Mouse (Mus musculus) cerebellum, adult 9-10 months (tissue): ENCODE measurements around the gene Hyou1.
"Not testable (repeated sequence)": the region's sequence is repeated elsewhere in the genome, so short reads cannot be mapped to it uniquely, and the experiment has no call there.

Experiments
- DNase-seq: peaks from one replicate; pipeline ENCODE4 v3.0.0; 2022

The Hyou1 gene

DNA sequence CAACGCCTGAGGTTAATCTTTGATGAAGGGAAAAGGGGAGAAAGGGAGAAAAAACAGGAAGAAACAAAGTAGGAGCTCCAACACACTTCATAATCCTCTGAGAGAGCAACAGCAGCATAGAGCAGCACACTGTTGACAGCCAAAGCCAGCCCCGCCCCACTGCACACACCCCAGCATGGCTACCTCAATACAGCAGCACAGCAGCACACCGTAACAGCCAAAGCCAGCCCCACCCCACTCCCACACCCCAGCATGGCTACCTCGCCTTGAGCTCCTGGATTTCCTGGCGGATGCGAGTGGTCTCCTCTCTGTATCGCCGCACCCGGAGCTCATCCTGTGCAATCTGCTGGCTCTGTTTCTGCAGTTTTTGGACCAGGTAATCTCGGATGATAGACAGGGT lies 27.0 kb upstream of the Hyou1 start:
- no peak for DNase-seq

DNA sequence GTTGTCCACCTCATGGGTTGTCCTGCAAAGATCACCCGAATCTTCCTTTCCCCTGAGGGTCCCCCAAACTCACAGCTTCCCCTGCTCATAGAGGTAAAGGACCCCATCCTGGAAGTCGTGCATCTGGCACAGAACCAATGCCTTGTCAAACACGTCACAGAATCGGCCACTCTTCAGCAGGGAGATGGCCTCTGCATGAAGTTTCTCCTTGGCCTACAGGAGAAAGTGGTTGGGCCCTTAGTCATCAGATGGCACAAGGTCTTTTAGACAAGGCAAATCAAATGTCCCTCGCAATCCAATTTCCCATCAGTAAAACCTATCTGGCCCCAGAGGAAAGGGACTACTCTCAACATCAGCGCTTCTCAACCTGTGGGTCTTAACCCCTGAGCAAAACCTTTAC lies 26.1 kb upstream of the Hyou1 start:
- no peak for DNase-seq

DNA sequence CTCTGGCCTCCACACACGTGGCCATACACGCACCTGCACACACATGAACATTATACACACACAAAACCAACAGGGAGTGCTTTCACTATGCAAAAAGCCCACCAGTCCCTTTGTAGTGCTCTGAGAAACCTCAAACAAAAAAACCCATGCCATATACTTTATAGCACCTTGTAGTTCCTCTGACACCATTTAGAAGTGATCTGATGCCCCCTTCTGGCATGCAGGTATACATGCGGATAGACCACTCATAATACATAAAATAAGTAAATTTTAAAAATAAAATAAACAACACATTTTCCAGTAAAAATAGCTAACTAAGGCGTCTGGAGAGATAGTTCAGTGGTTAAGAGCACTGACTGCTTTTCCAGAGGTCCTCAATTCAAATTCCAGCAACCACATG lies 22.1 kb upstream of the Hyou1 start:
- no peak for DNase-seq

DNA sequence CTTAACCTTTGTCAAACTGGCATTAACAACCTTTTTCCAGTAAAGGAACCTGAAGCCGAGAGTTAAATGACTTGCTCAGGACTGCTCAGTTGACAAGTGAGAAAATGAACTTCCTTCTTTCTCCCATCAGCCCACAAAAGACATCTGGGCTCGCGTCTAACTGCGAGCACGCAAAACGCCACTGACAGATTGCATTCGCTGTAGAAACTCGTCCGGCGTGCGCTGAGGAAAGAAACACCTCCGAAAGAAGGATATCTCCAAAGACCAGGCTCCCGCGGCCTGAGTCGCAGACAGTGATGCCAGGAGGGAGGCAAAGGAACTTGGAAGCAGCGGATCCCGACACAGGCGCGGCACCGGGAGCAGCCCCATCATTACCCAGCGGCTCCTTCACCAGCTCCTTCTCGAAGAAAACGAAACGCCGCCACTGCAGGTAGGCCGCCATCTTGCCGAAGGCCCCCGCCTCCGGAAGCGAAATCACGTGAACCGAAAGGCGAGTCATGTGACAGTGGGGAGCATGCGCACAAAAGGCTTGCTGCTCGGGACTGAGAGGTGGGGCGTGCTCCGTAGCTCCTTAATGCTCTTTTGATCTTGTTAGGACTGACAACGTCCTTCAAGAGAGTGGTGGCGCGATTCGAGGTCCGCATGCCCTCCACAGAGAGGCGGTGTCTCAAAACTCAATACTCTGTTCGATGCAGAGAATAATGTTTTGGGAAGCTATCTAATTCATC lies 17.9 kb upstream of the Hyou1 start, which contains the start of gene Vps11:
TSS of gene Vps11 (minus strand) at position 481 of the 728 bp plus-strand sequence.
- DNase-seq, result peak; percentile 93

DNA sequence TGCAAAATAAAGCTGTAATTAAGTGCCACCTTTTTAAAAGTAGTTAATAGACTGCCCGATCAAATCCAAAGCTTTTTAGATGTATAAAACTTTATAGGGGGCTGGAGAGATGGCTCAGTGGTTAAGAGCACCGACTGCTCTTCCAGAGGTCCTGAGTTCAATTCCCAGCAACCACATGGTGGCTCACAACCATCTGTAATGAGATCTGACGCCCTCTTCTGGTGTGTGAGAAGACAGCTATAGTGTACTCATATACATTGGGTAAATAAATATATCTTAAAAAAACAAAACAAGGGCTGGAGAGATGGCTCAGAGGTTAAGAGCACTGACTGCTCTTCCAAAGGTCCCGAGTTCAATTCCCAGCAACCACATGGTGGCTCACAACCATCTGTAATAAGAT lies 17.4 kb upstream of the Hyou1 start:
- not testable (repeated sequence) for DNase-seq

DNA sequence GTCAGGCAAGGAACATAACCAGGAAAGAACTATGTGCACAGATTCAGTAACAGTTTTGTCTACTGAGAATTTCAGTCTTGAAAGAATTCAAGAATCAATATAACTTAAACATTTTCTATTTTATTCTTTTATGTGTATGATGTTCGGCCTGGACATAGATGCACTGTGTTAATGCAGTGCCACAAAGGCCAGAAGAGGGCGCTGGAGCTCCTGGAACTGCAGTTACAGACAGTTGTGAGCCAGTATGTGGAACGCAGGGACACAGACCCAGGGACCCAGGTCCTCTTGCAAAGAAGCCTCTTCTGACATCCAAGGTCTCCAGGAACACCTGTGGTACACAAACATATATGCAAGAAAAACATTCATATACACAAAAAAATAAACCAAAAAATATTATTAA lies 14.8 kb upstream of the Hyou1 start:
- no peak for DNase-seq

DNA sequence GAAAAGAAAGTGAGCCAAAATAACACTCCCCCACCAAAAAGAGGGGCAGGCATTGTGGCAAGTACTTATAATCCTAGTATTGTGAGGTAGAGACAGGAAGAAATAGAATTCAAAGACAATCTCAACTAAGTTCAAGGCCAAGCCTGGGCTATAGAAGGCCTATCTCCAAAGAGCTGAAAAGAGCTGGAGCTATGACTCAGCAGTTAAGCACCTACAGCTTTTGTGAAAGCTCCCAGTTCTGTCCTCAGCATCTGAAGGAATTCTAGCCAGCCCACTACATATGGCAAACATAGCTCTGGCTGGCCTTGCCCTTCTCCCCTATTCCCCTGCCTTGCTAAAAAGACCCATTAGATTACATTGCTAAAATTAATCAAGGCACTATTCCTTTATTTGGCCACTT lies 5.9 kb upstream of the Hyou1 start:
- DNase-seq, result no peak

DNA sequence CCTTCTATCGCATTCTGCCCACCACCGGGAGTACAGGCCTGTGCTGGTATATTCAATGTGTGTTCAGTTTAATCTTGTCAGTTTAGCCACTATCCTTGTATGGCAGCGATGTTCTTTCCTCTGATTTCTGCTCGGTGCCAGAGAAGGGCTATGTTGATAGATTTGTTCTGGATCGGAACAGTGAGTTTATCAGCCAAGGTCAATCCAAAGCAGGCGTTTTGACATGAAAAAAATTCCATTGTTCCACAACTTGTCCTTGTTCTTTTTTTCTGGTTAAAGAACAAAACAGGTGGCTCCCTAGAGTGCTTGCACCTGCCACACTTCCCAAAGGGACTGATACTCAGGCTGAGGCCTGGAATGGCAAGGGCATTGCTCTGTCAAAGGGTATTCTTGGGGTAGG lies 3.1 kb upstream of the Hyou1 start:
- DNase-seq, result no peak

DNA sequence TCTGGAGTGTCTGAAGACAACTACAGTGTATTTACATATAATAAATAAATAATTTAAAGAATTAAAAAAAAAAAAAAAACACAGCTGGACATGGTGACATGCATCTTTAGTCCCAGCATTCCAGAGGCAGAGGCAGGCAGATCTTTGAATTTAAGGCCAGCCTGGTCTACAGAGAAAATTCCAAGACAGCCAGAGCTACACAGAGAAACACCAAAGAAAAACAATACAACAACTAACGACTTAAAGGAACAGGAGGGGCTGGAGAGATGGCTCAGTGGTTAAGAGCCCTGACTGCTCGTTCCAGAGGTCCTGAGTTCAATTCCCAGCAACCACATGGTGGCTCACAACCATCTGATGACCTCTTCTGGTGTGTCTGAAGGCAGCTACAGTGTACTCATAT lies 2.0 kb upstream of the Hyou1 start:
- DNase-seq, result not testable (repeated sequence)

DNA sequence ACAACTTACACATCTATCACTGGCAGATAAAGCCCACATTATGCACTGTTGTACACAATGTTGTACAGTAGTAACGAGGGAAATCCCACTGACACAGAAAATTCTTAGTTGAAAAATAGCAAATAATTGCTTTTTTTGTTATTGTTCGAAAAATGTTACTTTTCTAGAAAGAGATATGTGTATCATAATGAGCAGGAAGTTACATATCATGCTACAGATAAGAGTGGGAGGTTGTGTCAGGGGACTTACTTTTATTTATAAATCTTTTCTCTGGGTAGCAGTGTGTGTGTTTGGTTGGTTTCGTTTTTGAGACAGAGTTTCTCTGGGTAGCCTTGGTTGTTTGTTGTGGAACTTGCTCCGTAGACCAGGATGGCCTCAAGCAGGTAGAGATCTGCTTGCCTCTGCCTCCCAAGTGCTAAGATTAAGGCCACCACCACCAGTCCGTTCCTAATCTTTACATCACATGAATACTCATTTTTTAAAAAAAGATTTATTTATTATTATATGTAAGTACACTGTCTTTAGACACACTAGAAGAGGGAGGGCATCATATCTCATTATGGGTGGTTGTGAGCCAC lies 1.0 kb upstream of the Hyou1 start:
- no peak for DNase-seq

DNA sequence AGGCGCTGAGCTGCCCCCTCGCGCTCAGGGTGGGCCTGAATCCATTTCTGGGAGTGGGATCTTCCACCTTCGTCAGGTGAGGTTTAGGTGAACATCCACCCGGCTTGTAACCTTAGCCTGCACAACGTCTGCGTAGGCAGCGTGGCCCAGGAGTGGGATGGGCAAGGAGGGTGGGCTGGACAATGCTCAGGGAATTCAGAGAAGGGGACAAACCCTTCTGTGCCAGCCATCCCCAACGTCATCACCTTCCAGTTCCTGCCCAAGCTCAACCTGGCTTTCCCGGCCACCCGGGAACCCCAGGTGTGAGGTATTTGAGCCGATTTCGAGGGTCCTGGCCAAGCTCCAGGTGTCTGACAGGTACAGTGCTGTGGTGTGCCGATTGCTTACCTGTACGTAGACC lies 572 bp downstream of the Hyou1 start:
- DNase-seq, result peak; percentile 61

DNA sequence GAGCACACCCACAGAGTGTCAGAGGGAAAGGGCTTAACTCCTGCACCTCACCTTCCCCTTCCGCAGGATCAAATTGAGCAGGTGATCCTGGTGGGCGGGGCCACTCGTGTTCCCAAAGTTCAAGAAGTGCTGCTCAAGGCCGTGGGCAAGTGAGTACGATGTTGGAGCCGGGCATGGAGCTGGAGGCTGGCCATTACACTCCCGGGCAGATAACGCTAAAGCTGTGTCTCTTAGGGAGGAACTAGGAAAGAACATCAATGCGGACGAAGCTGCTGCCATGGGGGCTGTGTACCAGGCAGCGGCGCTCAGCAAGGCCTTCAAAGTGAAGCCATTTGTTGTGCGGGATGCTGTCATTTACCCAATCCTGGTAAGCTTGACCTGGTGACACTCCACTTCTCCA lies 5.3 kb downstream of the Hyou1 start:
- DNase-seq, result no peak

DNA sequence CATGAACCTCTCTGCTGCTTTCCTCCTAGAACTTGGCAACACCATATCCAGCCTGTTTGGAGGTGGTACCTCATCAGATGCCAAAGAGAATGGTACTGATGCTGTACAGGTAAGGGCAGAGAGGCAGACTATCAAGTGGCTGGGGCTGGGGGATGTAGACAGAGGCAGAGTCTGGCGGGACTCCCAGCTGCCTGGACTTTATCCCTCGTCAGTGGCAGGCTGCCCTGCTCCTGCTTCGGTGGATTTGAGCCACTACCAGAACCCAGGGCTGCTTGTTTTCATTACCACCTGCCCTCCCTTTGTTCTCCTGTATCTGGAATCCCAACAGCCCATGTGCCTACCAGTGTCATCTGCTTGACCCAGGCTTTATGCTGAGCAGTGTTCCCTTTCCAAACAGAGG lies 7.9 kb downstream of the Hyou1 start:
- no peak for DNase-seq

DNA sequence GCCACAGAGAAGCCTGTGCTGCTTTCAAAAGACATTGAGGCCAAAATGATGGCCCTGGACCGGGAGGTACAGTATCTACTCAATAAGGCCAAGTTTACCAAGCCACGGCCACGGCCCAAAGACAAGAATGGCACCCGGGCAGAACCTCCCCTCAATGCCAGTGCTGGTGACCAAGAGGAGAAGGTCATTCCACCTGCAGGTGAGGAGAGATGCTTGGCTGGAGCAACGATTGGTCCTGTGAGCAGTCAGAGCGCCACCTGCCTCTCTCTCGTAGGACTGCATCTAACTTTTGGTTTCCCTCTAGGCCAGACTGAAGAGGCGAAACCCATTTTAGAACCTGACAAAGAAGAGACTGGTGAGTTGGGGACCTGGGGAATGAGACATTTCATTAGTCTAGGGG lies 10.0 kb downstream of the Hyou1 start:
- peak; percentile 77 for DNase-seq

DNA sequence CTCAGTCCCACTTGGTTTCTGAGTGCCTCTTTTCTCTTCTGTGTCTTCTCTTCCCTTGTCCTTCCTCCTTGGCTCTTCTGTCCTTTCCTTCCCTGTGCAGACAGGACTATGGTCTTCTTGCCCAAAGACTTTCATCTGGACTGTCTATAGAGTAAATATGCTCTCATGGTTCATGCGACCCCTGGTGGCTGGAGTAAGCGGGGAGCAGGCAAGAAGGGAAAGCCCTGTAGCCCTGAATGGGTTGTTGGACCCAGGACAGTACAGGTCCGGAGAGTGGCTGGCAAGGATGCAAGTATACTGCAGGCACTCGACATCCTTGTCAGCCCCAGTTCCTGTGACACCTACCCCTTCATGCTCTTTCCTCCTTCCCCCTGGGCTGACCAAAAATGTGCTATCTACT lies 12.2 kb downstream of the Hyou1 start:
- DNase-seq, result peak; percentile 76

DNA sequence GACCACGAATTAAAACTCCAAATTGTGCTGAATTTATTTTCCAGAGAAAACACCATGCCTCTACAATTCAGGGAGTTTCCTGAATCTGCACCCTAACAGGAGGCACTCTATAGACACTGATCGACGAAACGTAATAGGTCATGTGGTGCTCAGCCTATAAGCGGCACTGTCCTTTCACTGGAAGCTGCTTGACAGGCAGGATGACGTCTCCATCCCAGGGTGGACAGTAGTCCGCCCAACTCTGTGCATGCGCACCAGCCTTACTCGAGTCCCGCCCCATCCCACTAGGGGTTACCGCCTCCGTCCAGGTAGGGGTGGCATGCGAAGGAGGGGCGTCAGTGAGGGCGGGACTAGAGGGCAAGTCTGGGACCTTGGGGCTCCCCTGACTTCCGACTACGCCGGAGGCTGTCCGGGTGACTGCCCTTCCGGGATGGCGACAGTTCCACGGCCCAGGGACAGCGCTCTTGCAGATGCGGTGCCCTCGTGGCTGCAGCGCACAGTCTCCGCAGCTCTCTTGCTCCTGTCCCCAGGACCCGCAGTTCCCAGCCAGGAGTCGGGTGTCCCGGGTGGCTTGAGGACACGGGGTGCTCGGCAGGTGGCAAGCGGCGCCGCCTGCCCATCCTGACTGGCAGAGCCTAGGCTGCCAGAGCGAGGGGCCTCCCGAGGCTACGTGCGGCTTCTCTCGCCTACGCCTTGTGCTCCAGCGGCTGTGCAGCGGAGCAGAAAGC lies 17.6 kb downstream of the Hyou1 start, which contains the start of gene Slc37a4:
TSS of gene Slc37a4 (plus strand) at position 169 of the 728 bp plus-strand sequence.
- DNase-seq, result peak; percentile 99

DNA sequence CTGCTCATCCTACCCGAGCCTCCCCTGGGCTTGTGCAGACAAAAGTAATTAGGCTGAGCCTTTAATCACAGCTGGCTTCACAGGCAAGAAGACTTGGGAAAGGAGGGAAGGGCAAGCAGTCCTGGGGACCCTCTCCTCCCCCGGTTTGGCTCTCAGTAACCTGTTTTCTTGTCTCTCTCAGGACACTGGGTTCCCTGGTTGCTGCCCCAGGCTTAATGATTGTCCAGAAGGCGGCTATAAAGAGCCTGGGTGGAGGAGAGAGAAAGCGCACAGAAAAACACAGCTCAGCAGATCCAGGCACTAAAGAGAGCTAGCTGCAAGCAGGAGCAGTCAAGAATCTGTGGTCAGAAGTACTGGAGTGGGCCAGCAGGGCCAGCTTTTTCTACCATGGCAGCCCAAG lies 18.8 kb downstream of the Hyou1 start:
- DNase-seq, result no peak

DNA sequence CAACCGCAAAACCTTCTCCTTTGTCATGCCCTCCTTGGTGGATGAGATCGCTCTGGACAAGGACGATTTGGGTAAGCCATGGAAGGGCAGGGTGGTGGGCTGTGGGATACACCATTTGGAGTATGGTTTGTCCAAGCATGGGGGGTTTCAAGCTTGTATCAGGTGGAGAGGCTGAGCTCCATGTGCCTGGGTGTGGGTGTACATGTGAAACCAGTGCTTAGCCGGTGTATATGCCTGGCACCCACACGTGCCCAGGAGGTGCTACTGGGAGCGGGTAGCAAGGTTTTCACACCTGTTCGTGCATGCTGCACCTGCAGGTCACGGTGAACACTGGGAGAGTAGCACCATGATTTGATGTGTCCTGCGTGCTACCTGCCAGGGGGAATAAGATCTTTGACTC lies 19.3 kb downstream of the Hyou1 start:
- DNase-seq, result no peak

DNA sequence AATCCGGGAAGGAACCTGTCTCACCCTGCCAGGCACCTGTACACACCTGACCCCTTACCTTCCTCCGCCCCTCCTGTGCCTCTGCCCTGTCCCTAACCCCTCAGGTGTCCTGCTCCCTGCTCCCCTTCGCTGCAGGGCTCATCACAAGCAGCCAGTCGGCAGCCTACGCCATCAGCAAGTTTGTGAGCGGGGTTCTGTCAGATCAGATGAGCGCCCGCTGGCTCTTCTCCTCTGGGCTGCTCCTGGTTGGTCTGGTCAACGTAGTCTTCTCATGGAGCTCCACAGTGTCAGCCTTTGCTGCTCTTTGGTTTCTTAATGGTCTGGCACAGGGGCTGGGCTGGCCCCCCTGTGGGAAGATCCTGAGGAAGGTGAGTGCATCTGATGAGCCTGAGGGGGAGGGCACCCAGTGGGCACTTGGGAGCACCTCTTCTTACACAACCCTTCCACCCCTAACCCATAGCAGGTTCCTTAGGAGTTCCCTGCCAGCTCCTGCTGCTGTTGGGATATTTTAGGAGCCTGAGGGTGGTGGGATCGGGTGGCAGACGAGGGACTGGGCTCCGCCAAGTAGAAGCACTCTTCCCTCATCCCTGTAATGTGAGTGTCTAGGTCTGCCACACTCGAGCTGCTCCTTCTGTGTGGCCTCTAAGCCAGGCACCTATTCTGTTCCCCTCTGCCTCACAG lies 20.0 kb downstream of the Hyou1 start:
- no peak for DNase-seq

DNA sequence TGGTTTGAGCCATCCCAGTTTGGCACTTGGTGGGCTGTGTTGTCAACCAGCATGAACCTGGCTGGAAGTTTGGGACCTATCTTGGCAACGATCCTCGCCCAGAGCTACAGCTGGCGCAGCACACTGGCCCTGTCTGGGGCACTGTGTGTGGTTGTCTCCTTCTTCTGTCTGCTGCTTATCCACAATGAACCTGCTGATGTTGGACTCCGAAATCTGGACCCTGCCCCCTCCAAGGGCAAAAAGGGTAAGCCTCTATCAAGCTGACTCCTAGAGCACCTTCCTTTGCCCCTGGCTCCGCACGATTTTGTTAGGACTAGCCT lies 20.5 kb downstream of the Hyou1 start:
- DNase-seq, result no peak

DNA sequence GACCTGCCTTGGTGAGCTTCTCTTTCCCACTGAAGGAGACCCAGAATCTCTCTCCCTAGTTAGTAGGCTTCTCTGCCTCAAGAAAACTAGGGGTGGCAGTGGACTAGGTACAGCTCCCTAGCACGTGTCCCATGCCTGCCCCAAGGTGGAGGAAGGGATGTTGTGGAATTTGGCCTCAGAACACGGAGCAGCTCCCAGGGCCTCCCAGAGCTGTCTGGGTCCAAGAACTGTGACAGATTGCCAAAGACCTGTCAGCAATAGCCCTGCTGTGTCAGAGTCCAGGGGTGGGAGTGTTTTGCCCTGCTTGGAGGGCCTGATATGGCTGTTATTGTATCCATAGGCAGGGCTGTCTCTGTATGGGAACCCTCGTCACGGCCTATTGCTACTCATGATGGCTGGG lies 21.8 kb downstream of the Hyou1 start:
- no peak for DNase-seq

DNA sequence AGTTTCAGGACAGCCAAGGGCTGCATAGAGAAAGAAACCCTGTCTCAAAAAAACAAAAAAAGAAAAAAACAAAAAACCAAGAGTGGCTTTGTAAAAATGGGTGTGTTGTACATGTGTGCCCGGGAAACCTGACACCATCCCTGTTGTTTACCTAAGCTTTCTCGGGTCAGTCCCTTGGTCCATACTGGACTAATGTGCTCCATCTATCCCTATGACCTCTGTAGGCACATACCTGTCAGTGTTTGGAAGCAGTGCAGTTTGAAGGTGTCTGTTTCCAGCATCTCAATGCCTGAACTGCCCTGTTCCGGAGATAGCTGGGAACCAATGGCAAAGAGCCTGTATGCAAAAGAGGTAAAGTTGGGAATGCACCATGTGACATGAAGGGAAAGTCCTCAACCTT lies 25.7 kb downstream of the Hyou1 start:
- DNase-seq, result no peak

DNA sequence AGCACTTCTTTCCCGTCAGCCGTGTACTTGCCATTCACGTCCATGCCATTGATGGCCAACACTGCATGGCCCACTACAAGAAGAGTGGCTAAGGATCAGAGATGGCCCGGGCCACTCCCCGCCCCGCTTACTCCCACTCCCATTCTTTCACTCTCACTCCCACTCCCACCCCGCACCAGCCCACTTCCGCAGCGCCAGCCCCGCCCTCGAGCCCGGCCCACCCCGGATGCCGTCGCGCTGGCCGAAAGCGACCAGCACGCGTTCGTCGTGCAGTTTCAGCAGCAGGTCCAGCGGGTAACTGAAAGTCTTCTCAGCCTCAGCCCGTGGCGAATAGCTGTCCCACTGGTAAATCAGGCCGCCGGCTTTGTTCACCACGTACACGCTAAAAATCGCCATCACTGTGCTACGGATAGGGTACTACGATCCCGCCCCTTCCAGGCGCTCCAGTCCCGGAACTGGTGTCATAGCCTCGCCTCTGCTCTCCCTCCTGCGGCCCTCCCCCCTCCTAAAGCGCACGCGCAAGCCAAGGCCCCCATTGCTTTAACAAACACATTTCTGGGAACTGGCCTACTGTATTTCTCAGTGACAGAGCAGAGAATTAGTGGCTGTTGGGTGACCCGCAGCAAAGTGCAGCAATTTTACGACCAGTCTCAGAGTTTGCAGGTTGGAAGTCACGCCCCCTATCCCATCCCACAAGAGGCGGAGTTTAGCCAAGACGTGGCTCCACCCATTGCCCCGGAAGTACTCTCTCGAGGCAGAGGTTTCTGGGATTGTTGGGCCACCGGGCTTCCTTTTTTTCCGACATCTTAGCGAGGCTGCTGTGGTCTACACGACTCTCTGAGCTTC lies 27.8 kb downstream of the Hyou1 start, which contains the start of the genes Rps25 and Trappc4:
TSS of gene Rps25 (plus strand) at position 234 of the 846 bp plus-strand sequence.
TSS of gene Trappc4 (minus strand) at position 695 of the 846 bp plus-strand sequence.
- peak; percentile 94 for DNase-seq
